In the genomic region with DNA sequence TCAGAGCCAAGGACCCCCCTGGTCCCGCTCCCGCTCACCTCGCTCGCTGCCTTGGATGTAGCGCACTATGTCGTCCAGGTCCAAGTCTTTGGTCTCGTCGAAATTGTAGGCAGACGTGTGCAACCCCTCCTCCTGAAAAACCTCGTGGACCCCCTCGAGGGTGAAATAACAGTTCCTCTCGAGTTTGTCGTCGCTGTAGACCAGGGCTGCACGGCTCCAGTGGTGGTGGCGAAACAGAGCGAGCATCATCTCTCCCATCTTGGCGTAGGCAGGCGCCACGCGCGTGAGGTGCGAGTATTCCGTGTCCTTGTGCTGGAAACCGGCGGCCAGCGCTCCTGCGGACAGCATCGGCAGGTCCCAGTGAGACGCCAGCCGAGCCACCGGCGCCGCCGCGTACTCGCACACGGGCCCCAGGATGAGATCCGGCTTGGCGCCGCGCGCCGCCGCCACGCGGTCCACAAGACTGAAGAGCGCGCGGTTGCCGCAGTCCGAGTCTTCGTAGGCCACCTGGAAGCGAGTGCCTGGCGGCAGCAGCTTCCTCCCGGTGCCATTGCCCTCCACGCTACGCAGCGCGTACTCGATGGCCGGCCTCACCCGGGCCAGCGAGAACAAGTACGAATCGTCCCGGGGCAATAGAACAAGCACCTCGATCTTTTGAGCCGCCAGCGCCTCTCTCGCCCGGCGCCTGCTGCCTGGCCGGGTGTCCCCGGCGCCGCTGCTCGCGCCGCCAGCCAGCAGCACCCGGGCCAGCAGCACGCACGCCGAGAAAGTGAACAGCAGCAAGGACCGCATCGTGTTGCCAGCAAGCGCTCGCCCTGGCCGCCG, we compare ENCODE assay signal across 8 mouse cellular contexts. TPM values are rescaled to one million over a fixed set of nuclear protein-coding genes. Genes with fewer than 3 reads are reported as not detected.
A peak's percentile ranks its signal among the peaks of the same experiment; 100 is the strongest.
DNase-seq lines count a peak whose midpoint lies in the region; ATAC-seq and TF ChIP-seq lines count a peak whose summit lies in the region.

No protein-coding gene starts in this region.

- no peak overlapping the region for H3K27ac ChIP-seq in forebrain, embryonic 11.5 days (ENCODE audit: low read depth, low read length)
- H3K27ac ChIP-seq in midbrain, embryonic 12.5 days (replicated peaks), result no peak overlapping the region
- 0 out of 2 replicates have a peak overlapping the region, but pooled peaks have one; percentile 30 for H3K27ac ChIP-seq in stomach, postnatal 0 days (replicated peaks)

- peaks cover 18% of the 10 kb centered on the region for H3K4me1 ChIP-seq in forebrain, embryonic 11.5 days (replicated peaks; ENCODE audit: control insufficient read depth, insufficient read depth, low read length)
- H3K4me1 ChIP-seq in midbrain, embryonic 12.5 days, result peaks cover 43% of the 10 kb centered on the region
- peaks cover 11% of the 10 kb centered on the region for H3K4me1 ChIP-seq in stomach, postnatal 0 days (replicated peaks; ENCODE audit: control insufficient read depth, insufficient read depth)

- intact Hi-C loops in left cerebral cortex, postnatal 36 days (cut with DNase I), result loop anchor here (5.0 kb wide), 2 partner anchors 313 to 493 kb away; no protein-coding TSS in a partner anchor

- H3K4me3 ChIP-seq in forebrain, embryonic 11.5 days (ENCODE audit: low read depth, low read length), result peak overlapping the region; percentile 45
- H3K4me3 ChIP-seq in midbrain, embryonic 12.5 days, result peak overlapping the region; percentile 46
- H3K4me3 ChIP-seq in stomach, postnatal 0 days (ENCODE audit: low read depth, low read length), result peak overlapping the region; percentile 56

- peak; percentile 10 for DNase-seq in 3134 (ENCODE audit: extremely low read depth, insufficient read length, low spot score)
- peak; percentile 58 for DNase-seq in R1 (ENCODE audit: low read depth, low spot score)
- peak; percentile 77 for DNase-seq in forebrain, embryonic 11.5 days (ENCODE audit: low spot score)
- DNase-seq in heart, postnatal 4 days, result peak; percentile 37
- peak; percentile 59 to 62 for DNase-seq in left cerebral cortex, postnatal 36 days (ENCODE audit: low spot score in 2 of 2)
- peak; percentile 40 for DNase-seq in stomach, postnatal 0 days (ENCODE audit: low spot score)
- no peak for DNase-seq in cerebellum, adult 11-12 months

- no peaks in the 10 kb centered on the region for H3K36me3 ChIP-seq in forebrain, embryonic 11.5 days (ENCODE audit: control insufficient read depth, insufficient read depth, low read length)
- no peaks in the 10 kb centered on the region for H3K36me3 ChIP-seq in midbrain, embryonic 12.5 days
- H3K36me3 ChIP-seq in stomach, postnatal 0 days (ENCODE audit: control insufficient read depth, insufficient read depth, low read length), result no peaks in the 10 kb centered on the region

- H3K27me3 ChIP-seq in forebrain, embryonic 11.5 days (ENCODE audit: control insufficient read depth, insufficient read depth, low read length), result peaks cover 40% of the 10 kb centered on the region
- H3K27me3 ChIP-seq in midbrain, embryonic 12.5 days, result peaks cover 65% of the 10 kb centered on the region
- H3K27me3 ChIP-seq in stomach, postnatal 0 days (ENCODE audit: control insufficient read depth, insufficient read depth, low read length), result peaks cover 4% of the 10 kb centered on the region; the same call in 1 of the 2 replicates

- H3K4me2 ChIP-seq in forebrain, embryonic 11.5 days (ENCODE audit: low read depth, low read length, severe bottlenecking), result peak overlapping the region; percentile 89
- H3K4me2 ChIP-seq in midbrain, embryonic 12.5 days (replicated peaks), result peak overlapping the region; percentile 83
- peak overlapping the region; percentile 92 for H3K4me2 ChIP-seq in stomach, postnatal 0 days (replicated peaks; ENCODE audit: low read depth)

- H3K9ac ChIP-seq in forebrain, embryonic 11.5 days (ENCODE audit: low read length), result peak overlapping the region; percentile 39
- H3K9ac ChIP-seq in midbrain, embryonic 12.5 days (replicated peaks), result peak overlapping the region; percentile 34
- peak overlapping the region; percentile 60 for H3K9ac ChIP-seq in stomach, postnatal 0 days (ENCODE audit: low read length)

- WGBS in forebrain, embryonic 11.5 days, result 1% methylated on average over 88 of the region's 90 CpGs
- 1% methylated on average over 90 of the region's 90 CpGs for WGBS in midbrain, embryonic 12.5 days
- under 1% methylated on average over 90 of the region's 90 CpGs for WGBS in stomach, postnatal 0 days

- no peak for TF ChIP-seq EP300 in stomach, postnatal 0 days (optimal IDR thresholded peaks at IDR 0.05)

- no peaks in the 10 kb centered on the region for H3K9me3 ChIP-seq in forebrain, embryonic 11.5 days (ENCODE audit: control insufficient read depth, low read length)
- H3K9me3 ChIP-seq in midbrain, embryonic 12.5 days, result no peaks in the 10 kb centered on the region
- no peaks in the 10 kb centered on the region for H3K9me3 ChIP-seq in stomach, postnatal 0 days (ENCODE audit: control insufficient read depth, low read length)

- no peak for TF ChIP-seq CTCF in stomach, postnatal 0 days (IDR thresholded peaks at IDR 0.05; ENCODE audit: low read depth)

- ATAC-seq in forebrain, embryonic 11.5 days (replicated peaks; ENCODE audit: low FRiP score), result peak; percentile 28
- ATAC-seq in midbrain, embryonic 12.5 days (ENCODE audit: low FRiP score, low read depth), result peak; percentile 27
- ATAC-seq in stomach, postnatal 0 days (ENCODE audit: low FRiP score, low TSS enrichment), result no peak

RNA-seq across cellular contexts. Expression of a gene that starts 2.0 kb away (rescaled TPM):
- polyA plus RNA-seq in forebrain, embryonic 11.5 days (2014; fragmentation: Nextera tagmentation; extraction: Ambion mirVana), result 2.3 and 2.8 TPM in 2 replicates
- 10 to 100 TPM; 39.6 to 45.7 TPM for total RNA-seq in heart, postnatal 4 days (2021)
- 10 to 100 TPM; 12.6 TPM for total RNA-seq in left cerebral cortex, postnatal 36 days (2021)
- 2.7 and 3.2 TPM in 2 replicates for polyA plus RNA-seq in midbrain, embryonic 12.5 days (2016; fragmentation: Nextera tagmentation; extraction: Ambion mirVana)
- polyA plus RNA-seq in stomach, postnatal 0 days (2015; fragmentation: Nextera tagmentation; extraction: Ambion mirVana), result 1.7 and 2.1 TPM in 2 replicates
